Mouse (Mus musculus): ENCODE measurements at regions not wholly inside any gene's neighbourhood (a gene's known extent, or its start where the extent isn't known, plus 50 kb on each side); places are given as distances from the start of the nearest gene placed in this dataset.

DNA sequence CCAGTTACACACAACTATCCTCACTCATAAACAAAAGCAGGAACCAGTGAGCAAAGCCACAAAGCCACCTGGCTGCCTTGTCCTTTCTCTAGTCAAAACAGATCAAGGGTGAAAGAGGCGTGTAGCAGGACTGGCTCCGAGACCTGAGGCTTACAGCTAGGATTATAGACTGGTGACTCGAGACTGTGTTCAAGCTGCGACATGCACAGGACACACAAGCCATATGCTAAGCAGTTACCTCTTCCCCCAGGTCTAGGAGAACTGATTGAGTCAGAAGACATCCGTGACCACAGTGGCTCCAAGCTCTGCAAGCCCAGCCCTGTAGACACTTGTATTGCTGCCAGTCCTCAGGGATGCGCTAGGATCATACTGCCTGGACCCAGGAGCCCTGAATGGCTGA, 50.4 kb upstream of the Spred2 start:
- ATAC-seq (ENCODE audit: insufficient read depth, low FRiP score, low read depth) = no peak; the same call in 1 of the 2 replicates
- no peak overlapping the region for H3K27ac ChIP-seq
- H3K4me1 ChIP-seq = no peaks in the 10 kb centered on the region
- 82% methylated on average over 6 of the region's 6 CpGs for WGBS
- no peaks in the 10 kb centered on the region for H3K27me3 ChIP-seq (replicated peaks)
- no peaks in the 10 kb centered on the region for H3K9me3 ChIP-seq
- H3K36me3 ChIP-seq = no peaks in the 10 kb centered on the region
- H3K4me2 ChIP-seq = no peak overlapping the region
- no peak overlapping the region for H3K9ac ChIP-seq
- no peak overlapping the region for H3K4me3 ChIP-seq (replicated peaks)

Data from stomach, embryonic 15.5 days (tissue).